Comparison of ENCODE assay signal across 2 mouse cellular contexts in the genomic region with DNA sequence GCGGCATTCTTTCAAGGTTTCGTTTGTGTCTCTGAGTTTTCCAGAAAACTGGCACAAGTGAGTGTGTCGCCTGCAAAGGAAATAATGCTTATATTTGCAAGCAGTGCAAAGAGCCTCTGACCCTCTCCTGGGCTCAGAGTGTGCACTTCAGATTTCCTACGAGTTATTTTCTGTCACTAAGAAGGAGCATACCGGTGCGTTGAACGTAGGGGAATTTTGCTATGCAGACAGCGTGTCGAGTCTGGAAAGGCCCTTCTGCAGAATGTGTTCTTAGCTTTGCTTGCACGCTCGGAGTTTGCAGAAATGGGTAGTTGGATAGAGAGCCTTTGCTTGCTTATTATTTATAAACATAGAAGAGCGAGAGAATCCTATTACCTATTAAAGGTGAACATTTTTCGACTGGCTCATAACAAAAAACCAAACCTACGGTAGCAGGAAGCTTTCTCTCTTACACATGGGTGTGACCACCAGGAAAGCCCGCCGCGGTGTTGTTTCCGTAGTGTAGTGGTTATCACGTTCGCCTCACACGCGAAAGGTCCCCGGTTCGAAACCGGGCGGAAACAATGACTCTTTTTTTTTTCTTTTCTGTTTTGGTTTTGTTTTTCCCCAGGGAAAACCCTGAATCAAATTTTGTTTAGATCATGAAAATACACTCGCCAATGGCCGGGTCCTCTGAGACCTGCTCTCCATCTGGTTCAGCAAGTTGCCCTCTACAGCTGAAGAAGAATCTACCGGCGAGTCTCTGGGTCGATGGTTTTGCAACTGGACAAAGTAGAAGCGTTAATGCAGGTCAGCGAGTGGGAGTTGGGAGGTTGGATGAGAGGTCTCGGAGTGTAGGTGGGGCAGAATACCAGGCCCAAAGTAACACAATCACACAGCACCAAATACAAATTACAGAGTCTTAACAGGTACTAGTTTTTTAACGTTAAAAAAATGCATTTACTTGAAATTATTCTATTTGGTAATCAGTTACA.
TF ChIP-seq lines count a peak whose summit lies in the region.

No protein-coding gene starts in this region.

TF ChIP-seq in C2C12, 6 proteins besides CTCF, POLR2A, EP300 and RAD21:
- TF ChIP-seq USF1 (IDR thresholded peaks at IDR 0.05; ENCODE audit: low read depth) (no peak), MYOD1 (IDR thresholded peaks at IDR 0.05; ENCODE audit: control insufficient read depth, insufficient read length, low read depth) (no peak), FOSL1 (IDR thresholded peaks at IDR 0.05; ENCODE audit: insufficient read depth, low read length, poor library complexity, severe bottlenecking) (no peak), MYOG (IDR thresholded peaks at IDR 0.05; ENCODE audit: control insufficient read depth, extremely low read depth, insufficient read length) (no peak), MAX (IDR thresholded peaks at IDR 0.05) (no peak), CEBPB (IDR thresholded peaks at IDR 0.05; ENCODE audit: low read depth) (no peak)

TF ChIP-seq in myocyte, 11 proteins besides CTCF, POLR2A, EP300 and RAD21:
- TF ChIP-seq TCF12 (IDR thresholded peaks at IDR 0.05; ENCODE audit: insufficient read depth, poor library complexity, severe bottlenecking) (no peak), E2F4 (IDR thresholded peaks at IDR 0.05; ENCODE audit: insufficient read depth) (no peak), TCF3 (IDR thresholded peaks at IDR 0.05; ENCODE audit: insufficient read length, low read depth) (no peak), SRF (IDR thresholded peaks at IDR 0.05; ENCODE audit: control insufficient read depth, insufficient read length, low read depth) (no peak), CEBPB (IDR thresholded peaks at IDR 0.05; ENCODE audit: insufficient read depth, poor library complexity, severe bottlenecking) (no peak), MYOD1 (IDR thresholded peaks at IDR 0.05; ENCODE audit: control insufficient read depth in 1 of 3, insufficient read length in 2 of 3, low read depth in 2 of 3) (no peak), MYOG (IDR thresholded peaks at IDR 0.05; ENCODE audit: control insufficient read depth in 1 of 3, insufficient read depth in 1 of 3, insufficient read length in 2 of 3, low read depth in 2 of 3) (no peak), POLR2AphosphoS2 (IDR thresholded peaks at IDR 0.05; ENCODE audit: insufficient read length, low read depth) (no peak), MAX (IDR thresholded peaks at IDR 0.05; ENCODE audit: low read depth) (no peak), REST (IDR thresholded peaks at IDR 0.05; ENCODE audit: insufficient read depth, insufficient read length) (no peak), USF1 (IDR thresholded peaks at IDR 0.05; ENCODE audit: low read depth) (no peak)
TF ChIP-seq in myocyte: peak in this region for 0.
